Mouse (Mus musculus): ENCODE measurements around the gene Mylk. TPM values are rescaled to one million over a fixed set of nuclear protein-coding genes. Genes with fewer than 3 reads are reported as not detected.
"Not testable (repeated sequence)": the region's sequence is repeated elsewhere in the genome, so short reads cannot be mapped to it uniquely, and the experiment has no call there.

Gene Mylk
- 0.04 TPM in 1 of 2 replicates, not detected in the other for polyA plus RNA-seq (2012)

DNA sequence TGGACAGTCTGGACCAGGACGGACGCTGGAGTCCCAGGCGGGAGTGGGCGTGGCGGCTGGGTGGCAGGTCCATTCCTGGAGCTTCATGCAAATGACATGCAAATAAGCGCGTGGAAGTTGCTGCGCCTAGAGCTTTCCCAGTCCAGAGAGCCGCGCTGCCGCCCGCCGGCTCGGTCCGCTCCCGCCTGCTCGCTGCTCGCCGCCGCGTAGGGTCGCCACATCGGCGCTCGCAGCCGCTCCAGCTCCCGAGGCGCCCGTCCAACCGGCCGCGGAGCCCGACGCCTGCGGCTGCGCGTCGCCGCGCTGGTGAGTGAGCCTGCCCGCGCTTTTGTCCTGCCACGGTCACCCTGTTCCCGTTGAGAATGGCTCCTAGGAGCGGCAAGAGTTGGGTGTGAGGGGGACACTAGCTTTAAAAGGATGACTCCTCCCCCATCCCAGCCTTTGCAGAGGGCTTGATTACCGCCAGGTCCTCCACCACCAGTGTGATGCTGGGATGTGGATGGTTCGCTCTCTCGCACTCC, at the start of gene Mylk:
Gene Mylk, plus strand, starts transcription at position 146 of the 521 bp plus-strand sequence.
- Histone ChIP-seq H3K27me3 (ENCODE audit: control insufficient read depth) (peaks cover 42% of the 10 kb centered on the region), H3K4me1 (ENCODE audit: control insufficient read depth) (peaks cover 5% of the 10 kb centered on the region), H3K4me3 (replicated peaks) (peak within 1 kb of the TSS; percentile 22), H3K9me3 (ENCODE audit: control insufficient read depth, low read length) (no peaks in the 10 kb centered on the region), H3K36me3 (ENCODE audit: control insufficient read depth) (no peaks in the 10 kb centered on the region)
- TF ChIP-seq TAL1 (IDR thresholded peaks at IDR 0.05; ENCODE audit: low read length) (no peak), GATA1 (IDR thresholded peaks at IDR 0.05; ENCODE audit: low read length) (no peak)

DNA sequence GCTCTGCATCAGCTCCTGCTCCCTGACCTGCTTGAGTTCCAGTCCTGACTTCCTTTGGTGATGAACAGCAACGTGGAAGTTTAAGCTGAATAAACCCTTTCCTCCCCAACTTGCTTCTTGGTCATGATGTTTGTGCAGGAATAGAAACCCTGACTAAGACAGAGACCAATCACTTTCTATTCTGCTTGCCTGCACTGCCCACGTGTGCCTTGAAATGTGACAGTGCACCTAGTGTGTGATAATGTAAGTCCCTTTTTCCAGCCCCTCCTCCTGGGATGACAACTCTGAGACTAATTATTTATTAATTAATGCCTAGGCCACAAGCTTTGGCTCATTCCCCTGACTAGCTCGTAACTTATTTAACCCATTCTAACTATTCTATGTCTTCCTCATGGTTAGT, 46.3 kb upstream of the Mylk start:
- H3K36me3 ChIP-seq (ENCODE audit: control insufficient read depth), result peaks cover 44% of the 10 kb centered on the region
- not testable (repeated sequence) for H3K9me3 ChIP-seq (ENCODE audit: control insufficient read depth, low read length); H3K4me3 ChIP-seq (replicated peaks); H3K4me1 ChIP-seq (ENCODE audit: control insufficient read depth); H3K27me3 ChIP-seq (ENCODE audit: control insufficient read depth)

DNA sequence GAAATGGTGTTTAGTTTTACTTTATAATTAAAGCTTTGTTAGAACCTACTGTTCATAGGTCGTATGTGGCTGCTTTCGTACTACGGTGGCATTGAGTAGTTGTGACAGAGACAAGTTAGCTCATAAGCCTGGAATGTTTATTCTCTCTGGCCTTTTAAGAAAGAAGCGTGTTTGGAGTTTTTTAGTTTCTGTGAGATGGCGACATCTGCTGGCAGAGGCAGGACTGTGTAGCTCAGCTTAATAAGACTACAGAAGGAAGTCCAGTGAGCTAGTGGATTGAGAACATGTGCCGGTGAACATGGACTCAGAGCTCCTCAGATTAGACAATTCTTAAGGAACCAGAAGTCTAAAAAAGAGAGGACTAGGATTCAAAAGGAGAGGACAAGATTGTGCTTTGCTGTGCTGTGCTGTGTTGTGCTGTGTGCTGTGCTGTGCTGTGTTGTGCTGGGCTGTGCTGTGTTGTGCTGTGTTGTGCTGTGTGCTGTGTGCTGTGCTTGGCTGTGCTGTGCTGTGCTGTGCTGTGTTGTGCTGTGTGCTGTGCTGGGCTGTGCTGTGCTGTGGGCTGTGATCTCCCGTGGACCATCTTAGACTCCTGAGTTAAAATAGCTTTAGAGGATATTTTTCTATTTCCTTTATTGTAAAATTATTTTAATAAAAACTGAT, 44.7 kb upstream of the Mylk start:
- Histone ChIP-seq H3K36me3 (ENCODE audit: control insufficient read depth) (peaks cover 50% of the 10 kb centered on the region), H3K9me3 (ENCODE audit: control insufficient read depth, low read length) (no peaks in the 10 kb centered on the region), H3K4me1 (ENCODE audit: control insufficient read depth) (no peaks in the 10 kb centered on the region), H3K27me3 (ENCODE audit: control insufficient read depth) (no peaks in the 10 kb centered on the region), H3K4me3 (replicated peaks) (no peak overlapping the region)
- TF ChIP-seq GATA1 (IDR thresholded peaks at IDR 0.05; ENCODE audit: low read length) (no peak), TAL1 (IDR thresholded peaks at IDR 0.05; ENCODE audit: low read length) (no peak)

DNA sequence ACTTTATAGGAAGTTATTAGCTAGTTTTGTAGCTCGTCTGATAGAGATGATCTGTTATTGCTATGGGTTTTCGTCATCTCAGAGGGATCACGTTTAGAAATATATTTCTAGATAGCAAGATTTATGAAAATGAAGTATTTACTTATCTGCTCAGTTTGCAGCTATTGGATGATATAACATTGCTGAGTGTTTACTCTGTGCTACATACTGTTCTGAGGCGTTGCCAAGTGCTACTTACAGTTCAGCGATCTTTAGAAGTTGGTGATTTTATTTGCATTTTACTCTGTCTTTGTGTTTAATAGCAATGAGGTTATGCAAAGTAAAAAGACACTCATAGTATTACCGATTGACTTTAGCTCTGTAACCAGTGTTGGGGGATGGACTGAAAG, 44.2 kb upstream of the Mylk start:
- H3K4me1 ChIP-seq (ENCODE audit: control insufficient read depth), result no peaks in the 10 kb centered on the region
- no peak overlapping the region for H3K4me3 ChIP-seq (replicated peaks)
- no peaks in the 10 kb centered on the region for H3K9me3 ChIP-seq (ENCODE audit: control insufficient read depth, low read length)
- TF ChIP-seq GATA1 (IDR thresholded peaks at IDR 0.05; ENCODE audit: low read length), result no peak
- no peak for TF ChIP-seq TAL1 (IDR thresholded peaks at IDR 0.05; ENCODE audit: low read length)
- peaks cover 53% of the 10 kb centered on the region for H3K36me3 ChIP-seq (ENCODE audit: control insufficient read depth)
- H3K27me3 ChIP-seq (ENCODE audit: control insufficient read depth), result no peaks in the 10 kb centered on the region

DNA sequence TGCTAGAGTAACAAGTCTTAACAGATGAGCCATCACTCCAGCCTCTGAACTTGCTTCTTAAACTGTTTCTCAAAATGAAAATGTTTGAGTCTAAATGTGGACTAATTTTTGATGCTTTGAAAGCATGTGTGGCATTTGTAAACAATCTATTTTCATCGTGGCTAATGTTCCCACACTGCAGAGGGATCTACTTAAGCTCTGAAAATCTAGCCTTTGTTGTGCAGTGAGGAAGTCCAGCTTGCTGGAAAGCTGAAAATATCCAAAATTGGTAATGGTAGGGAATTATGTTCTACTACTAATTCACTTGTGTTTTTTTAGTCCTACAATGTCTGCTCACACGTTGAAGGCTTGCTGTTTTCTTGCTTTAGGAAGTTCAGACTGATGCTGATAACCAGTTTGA, 39.0 kb upstream of the Mylk start:
- TF ChIP-seq TAL1 (IDR thresholded peaks at IDR 0.05; ENCODE audit: low read length) (no peak), GATA1 (IDR thresholded peaks at IDR 0.05; ENCODE audit: low read length) (no peak)
- peaks cover 54% of the 10 kb centered on the region for H3K36me3 ChIP-seq (ENCODE audit: control insufficient read depth)

DNA sequence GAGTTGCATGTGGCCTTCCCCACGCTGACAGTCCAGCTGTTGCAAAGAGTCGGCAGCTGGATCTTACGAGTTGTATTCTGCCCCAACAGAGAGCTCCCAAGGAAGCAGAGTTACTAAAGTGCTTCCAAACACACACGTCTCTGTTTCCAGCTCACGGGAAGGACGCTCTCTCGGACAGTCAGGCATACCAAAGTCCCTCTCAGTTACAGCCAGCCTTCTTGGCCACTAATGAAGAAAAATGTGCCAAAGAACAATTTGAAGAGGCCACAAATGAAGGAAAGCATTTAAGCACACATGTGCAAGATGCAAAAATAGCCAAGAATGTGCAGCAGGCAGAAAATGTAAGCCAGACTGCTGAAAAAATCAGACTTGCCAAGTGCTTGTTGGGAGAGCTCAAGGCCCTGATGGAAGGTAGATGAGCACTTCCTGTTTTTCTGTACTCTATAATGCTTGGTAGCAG, 38.5 kb upstream of the Mylk start:
- no peak for TF ChIP-seq TAL1 (IDR thresholded peaks at IDR 0.05; ENCODE audit: low read length)
- no peak for TF ChIP-seq GATA1 (IDR thresholded peaks at IDR 0.05; ENCODE audit: low read length)
- Histone ChIP-seq H3K36me3 (ENCODE audit: control insufficient read depth) (peaks cover 51% of the 10 kb centered on the region), H3K4me1 (ENCODE audit: control insufficient read depth) (no peaks in the 10 kb centered on the region), H3K9me3 (ENCODE audit: control insufficient read depth, low read length) (no peaks in the 10 kb centered on the region), H3K27me3 (ENCODE audit: control insufficient read depth) (no peaks in the 10 kb centered on the region), H3K4me3 (replicated peaks) (no peak overlapping the region)

More for the DNA sequence above, 39.0 kb upstream of the Mylk start:
- no peak overlapping the region for H3K4me3 ChIP-seq (replicated peaks)
- H3K9me3 ChIP-seq (ENCODE audit: control insufficient read depth, low read length), result no peaks in the 10 kb centered on the region
- no peaks in the 10 kb centered on the region for H3K4me1 ChIP-seq (ENCODE audit: control insufficient read depth)
- no peaks in the 10 kb centered on the region for H3K27me3 ChIP-seq (ENCODE audit: control insufficient read depth)

DNA sequence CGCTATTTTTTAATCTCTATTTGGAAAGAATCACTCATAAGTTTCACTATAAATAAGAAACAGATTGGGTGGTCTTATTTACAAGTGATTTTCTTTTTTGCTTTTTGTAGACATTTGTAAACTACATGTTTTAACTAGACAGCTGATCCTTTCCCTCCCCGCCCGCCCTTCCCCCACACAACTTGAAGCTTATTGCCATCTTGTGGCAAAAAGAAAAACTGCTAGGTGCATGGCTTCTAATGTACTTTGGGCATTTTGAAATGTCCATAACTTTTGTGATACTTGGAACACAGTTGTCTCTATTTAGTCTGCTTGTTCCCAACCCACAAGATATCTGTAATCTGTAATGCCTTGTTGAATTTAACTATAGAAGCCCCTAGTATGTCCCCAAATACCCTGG, 33.5 kb upstream of the Mylk start:
- Histone ChIP-seq H3K27me3 (ENCODE audit: control insufficient read depth) (no peaks in the 10 kb centered on the region), H3K9me3 (ENCODE audit: control insufficient read depth, low read length) (no peaks in the 10 kb centered on the region), H3K4me3 (replicated peaks) (no peak overlapping the region), H3K36me3 (ENCODE audit: control insufficient read depth) (peaks cover 39% of the 10 kb centered on the region), H3K4me1 (ENCODE audit: control insufficient read depth) (no peaks in the 10 kb centered on the region)
- no peak for TF ChIP-seq TAL1 (IDR thresholded peaks at IDR 0.05; ENCODE audit: low read length)
- TF ChIP-seq GATA1 (IDR thresholded peaks at IDR 0.05; ENCODE audit: low read length), result no peak

DNA sequence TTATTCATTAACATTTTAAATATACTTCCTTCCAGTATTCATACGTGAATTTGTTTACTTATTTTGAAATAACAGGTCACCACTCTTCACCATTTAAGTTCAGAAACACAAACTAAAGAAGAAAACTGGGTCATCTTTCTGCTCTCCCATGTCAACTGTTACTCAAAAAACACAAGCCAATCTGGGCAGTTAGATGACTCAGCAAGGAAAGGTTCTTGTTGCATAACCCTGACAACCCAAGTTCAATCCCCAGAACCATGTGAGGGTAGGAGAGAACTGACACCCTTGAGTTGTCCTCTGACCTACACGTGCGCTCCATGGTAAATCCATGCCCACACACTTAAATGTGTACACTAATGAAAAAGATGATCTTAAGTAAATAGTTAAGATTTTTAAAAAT, 19.9 kb upstream of the Mylk start:
- no peaks in the 10 kb centered on the region for H3K9me3 ChIP-seq (ENCODE audit: control insufficient read depth, low read length)
- no peak overlapping the region for H3K4me3 ChIP-seq (replicated peaks)
- peaks cover 27% of the 10 kb centered on the region for H3K36me3 ChIP-seq (ENCODE audit: control insufficient read depth)
- TF ChIP-seq GATA1 (IDR thresholded peaks at IDR 0.05; ENCODE audit: low read length), result no peak
- TF ChIP-seq TAL1 (IDR thresholded peaks at IDR 0.05; ENCODE audit: low read length), result no peak
- H3K27me3 ChIP-seq (ENCODE audit: control insufficient read depth), result no peaks in the 10 kb centered on the region
- no peaks in the 10 kb centered on the region for H3K4me1 ChIP-seq (ENCODE audit: control insufficient read depth)

DNA sequence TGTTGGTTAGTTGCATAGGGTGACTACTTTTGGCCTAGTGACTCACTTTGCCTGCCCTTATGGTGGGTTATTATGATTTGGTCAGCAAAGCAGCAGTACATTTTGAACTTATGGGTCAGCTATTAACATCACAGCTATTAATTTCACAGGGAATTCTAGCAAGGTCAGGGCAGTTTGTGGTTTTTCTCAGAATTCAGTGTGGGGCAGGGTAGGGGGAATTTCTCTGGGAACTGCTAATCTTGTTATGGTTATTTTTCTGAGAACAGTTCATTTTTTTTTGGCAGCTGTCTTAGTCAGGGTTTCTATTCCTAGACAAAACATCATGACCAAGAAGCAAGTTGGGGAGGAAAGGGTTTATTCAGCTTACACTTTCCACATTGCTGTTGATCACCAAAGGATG, 16.4 kb upstream of the Mylk start:
- H3K4me1 ChIP-seq (ENCODE audit: control insufficient read depth); H3K9me3 ChIP-seq (ENCODE audit: control insufficient read depth, low read length); H3K27me3 ChIP-seq (ENCODE audit: control insufficient read depth); H3K36me3 ChIP-seq (ENCODE audit: control insufficient read depth); H3K4me3 ChIP-seq (replicated peaks): not testable (repeated sequence)

DNA sequence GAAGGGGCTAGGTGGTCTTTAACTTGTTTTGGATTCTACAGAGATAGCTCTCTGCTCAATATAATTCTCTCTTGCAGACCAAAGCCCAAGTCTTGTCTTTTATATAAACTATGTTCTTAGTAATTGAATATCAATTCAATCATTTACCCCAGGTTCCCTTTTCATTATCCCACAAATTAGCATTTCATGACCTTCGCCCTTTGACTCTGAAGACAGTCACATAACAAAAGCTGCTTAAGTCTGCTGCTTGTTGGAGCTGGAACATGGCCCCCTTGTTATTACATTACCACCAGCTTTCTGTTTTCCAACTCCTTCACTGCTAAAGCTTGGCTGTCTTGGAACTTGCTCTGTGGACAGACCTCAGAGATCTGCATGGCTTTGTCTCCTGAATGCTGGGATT, 15.6 kb upstream of the Mylk start:
- Histone ChIP-seq H3K36me3 (ENCODE audit: control insufficient read depth) (peaks cover 8% of the 10 kb centered on the region), H3K27me3 (ENCODE audit: control insufficient read depth) (no peaks in the 10 kb centered on the region), H3K4me3 (replicated peaks) (no peak overlapping the region), H3K9me3 (ENCODE audit: control insufficient read depth, low read length) (no peaks in the 10 kb centered on the region), H3K4me1 (ENCODE audit: control insufficient read depth) (no peaks in the 10 kb centered on the region)
- no peak for TF ChIP-seq TAL1 (IDR thresholded peaks at IDR 0.05; ENCODE audit: low read length)
- no peak for TF ChIP-seq GATA1 (IDR thresholded peaks at IDR 0.05; ENCODE audit: low read length)

Data from erythroblast, embryonic 14.5 days (primary cell).